Mouse (Mus musculus): ENCODE results near the gene Echdc3. TPM values are rescaled to one million over a fixed set of nuclear protein-coding genes. Genes with fewer than 3 reads are reported as not detected.
A peak's percentile ranks its signal among the peaks of the same experiment; 100 is the strongest.

Gene Echdc3
- polyA plus RNA-seq, 1 experiment from 2014 or later: 2.5 TPM

GRCm38 (mm10) chr2:6210840-6211239 is 2.0 kb downstream of the Echdc3 start:
- H3K27ac ChIP-seq (replicated peaks): no peak overlapping the region
- peaks cover 42% of the 10 kb centered on the region for H3K4me1 ChIP-seq

GRCm38 (mm10) chr2:6209746-6210145 is 3.1 kb downstream of the Echdc3 start:
- H3K36me3 ChIP-seq (replicated peaks): no peaks in the 10 kb centered on the region
- peaks cover 42% of the 10 kb centered on the region for H3K4me1 ChIP-seq
- no peak overlapping the region for H3K27ac ChIP-seq (replicated peaks)
- H3K4me3 ChIP-seq: no peak overlapping the region
- DNase-seq (ENCODE audit: low spot score): no peak
- WGBS: 85% methylated on average over 3 of the region's 3 CpGs
- H3K27me3 ChIP-seq (replicated peaks; ENCODE audit: low read depth, poor library complexity, severe bottlenecking): 0 out of 2 replicates have a peak, but pooled peaks cover 2% of the 10 kb centered on the region
- no peaks in the 10 kb centered on the region for H3K9me3 ChIP-seq

More at GRCm38 (mm10) chr2:6210840-6211239, 2.0 kb downstream of the Echdc3 start:
- no peaks in the 10 kb centered on the region for H3K9me3 ChIP-seq
- no peak overlapping the region for H3K4me3 ChIP-seq
- WGBS: 90% methylated on average over 6 of the region's 6 CpGs
- no peaks in the 10 kb centered on the region for H3K36me3 ChIP-seq (replicated peaks)
- 0 out of 2 replicates have a peak, but pooled peaks cover 2% of the 10 kb centered on the region for H3K27me3 ChIP-seq (replicated peaks; ENCODE audit: low read depth, poor library complexity, severe bottlenecking)
- no peak for DNase-seq (ENCODE audit: low spot score)

DNA sequence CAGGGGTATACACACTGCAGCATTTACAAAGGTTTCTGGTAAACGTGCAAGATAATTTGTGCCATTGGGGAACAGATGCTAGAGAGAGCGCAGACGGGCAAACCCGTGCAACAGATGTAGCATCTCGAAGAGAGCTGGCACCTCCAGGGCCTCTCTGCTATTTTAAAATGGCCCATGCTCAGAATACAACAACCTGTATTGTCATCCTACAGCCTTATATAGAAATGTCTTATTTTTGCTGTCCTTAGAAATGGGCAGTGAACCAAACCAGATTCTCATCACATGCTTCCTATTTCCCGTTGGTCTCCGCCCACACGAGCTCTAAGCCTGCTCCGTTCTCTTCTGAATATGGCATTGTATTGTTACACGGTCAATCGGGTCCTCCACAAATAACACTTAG is 3.7 kb downstream of the Echdc3 start:
- 0 out of 2 replicates have a peak, but pooled peaks cover 2% of the 10 kb centered on the region for H3K27me3 ChIP-seq (replicated peaks; ENCODE audit: low read depth, poor library complexity, severe bottlenecking)
- H3K4me1 ChIP-seq: peaks cover 42% of the 10 kb centered on the region
- H3K9me3 ChIP-seq: no peaks in the 10 kb centered on the region
- DNase-seq (ENCODE audit: low spot score): no peak
- H3K27ac ChIP-seq (replicated peaks): no peak overlapping the region
- no peaks in the 10 kb centered on the region for H3K36me3 ChIP-seq (replicated peaks)
- 81% methylated on average over 11 of the region's 11 CpGs for WGBS
- no peak overlapping the region for H3K4me3 ChIP-seq

DNA sequence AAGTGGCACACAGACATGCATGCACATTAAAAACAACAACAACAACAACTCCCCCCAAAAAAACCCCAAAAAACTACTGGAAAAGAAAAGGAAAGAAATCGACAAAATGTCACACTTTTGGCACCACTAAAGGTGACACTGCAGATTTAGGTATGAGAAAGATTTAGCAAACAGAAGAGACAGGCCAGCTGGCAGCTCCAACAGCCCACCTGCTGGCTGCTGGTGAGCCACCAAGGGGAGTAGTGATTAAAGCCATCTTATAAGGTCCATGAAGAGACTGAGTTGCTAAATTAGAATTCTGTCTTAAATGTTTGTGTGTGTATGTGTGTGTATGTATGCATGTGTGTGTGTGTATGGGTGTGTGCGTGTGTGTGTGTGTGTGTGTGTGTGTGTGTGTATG is 5.1 kb downstream of the Echdc3 start:
- WGBS: 86% methylated on average over 2 of the region's 2 CpGs
- no peak overlapping the region for H3K4me3 ChIP-seq
- no peak for DNase-seq (ENCODE audit: low spot score)
- H3K36me3 ChIP-seq (replicated peaks): no peaks in the 10 kb centered on the region
- H3K27ac ChIP-seq (replicated peaks): no peak overlapping the region
- H3K9me3 ChIP-seq: no peaks in the 10 kb centered on the region
- 0 out of 2 replicates have a peak, but pooled peaks cover 2% of the 10 kb centered on the region for H3K27me3 ChIP-seq (replicated peaks; ENCODE audit: low read depth, poor library complexity, severe bottlenecking)
- H3K4me1 ChIP-seq: peaks cover 30% of the 10 kb centered on the region

GRCm38 (mm10) chr2:6196363-6196973 is 16.4 kb downstream of the Echdc3 start:
- peak; percentile 28 for DNase-seq (ENCODE audit: low spot score)
- Histone ChIP-seq H3K36me3 (replicated peaks) (no peaks in the 10 kb centered on the region), H3K4me3 (no peak overlapping the region), H3K9me3 (no peaks in the 10 kb centered on the region), H3K4me1 (peaks cover 19% of the 10 kb centered on the region), H3K27me3 (replicated peaks; ENCODE audit: low read depth, poor library complexity, severe bottlenecking) (no peaks in the 10 kb centered on the region), H3K27ac (replicated peaks) (no peak overlapping the region)
- 66% methylated on average over 10 of the region's 10 CpGs for WGBS

DNA sequence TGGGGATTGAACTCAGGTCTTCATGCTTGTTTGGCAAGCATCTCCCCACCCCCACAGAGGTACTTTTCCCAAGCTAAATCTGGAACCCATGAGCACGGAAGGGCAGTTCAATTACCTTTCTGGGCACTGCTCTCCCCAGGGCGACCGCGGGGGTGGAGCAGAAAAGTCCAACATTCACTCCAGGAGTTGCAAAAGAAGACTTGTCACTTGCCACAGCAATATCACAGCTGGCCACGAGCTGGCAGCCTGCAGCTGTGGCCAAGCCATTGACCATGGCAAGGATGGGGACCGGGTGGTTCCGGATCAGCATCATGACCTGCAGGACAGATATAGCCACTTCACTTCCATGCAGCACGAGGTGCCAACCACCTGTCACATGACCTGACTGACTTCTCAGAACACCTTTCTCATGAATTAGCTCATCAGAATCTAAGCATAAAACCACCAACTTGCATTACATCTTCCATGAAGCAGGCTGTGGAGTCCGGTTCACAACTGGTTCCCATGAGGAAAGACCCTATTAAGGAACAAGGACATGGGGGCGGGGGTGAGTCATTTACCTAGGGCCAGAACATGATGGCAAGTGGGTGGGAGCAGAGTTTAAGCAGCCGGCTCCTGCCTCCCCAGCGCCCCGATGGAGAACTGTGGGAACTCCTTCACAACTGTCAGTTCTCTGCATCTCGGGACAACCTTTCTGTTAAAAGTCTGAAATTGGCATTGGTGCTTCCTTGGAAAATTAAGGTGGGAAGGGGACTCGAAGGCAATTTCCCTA is 17.2 kb downstream of the Echdc3 start:
- no peaks in the 10 kb centered on the region for H3K27me3 ChIP-seq (replicated peaks; ENCODE audit: low read depth, poor library complexity, severe bottlenecking)
- peaks cover 22% of the 10 kb centered on the region for H3K4me1 ChIP-seq
- 75% methylated on average over 15 of the region's 15 CpGs for WGBS
- no peak overlapping the region for H3K27ac ChIP-seq (replicated peaks)
- H3K4me3 ChIP-seq: no peak overlapping the region
- H3K9me3 ChIP-seq: no peaks in the 10 kb centered on the region
- no peaks in the 10 kb centered on the region for H3K36me3 ChIP-seq (replicated peaks)
- peak; percentile 28 for DNase-seq (ENCODE audit: low spot score)

GRCm38 (mm10) chr2:6194497-6194896 is 18.3 kb downstream of the Echdc3 start:
- DNase-seq (ENCODE audit: low spot score): no peak
- 81% methylated on average over 7 of the region's 7 CpGs for WGBS
- Histone ChIP-seq H3K27ac (replicated peaks) (no peak overlapping the region), H3K27me3 (replicated peaks; ENCODE audit: low read depth, poor library complexity, severe bottlenecking) (no peaks in the 10 kb centered on the region), H3K36me3 (replicated peaks) (no peaks in the 10 kb centered on the region), H3K9me3 (no peaks in the 10 kb centered on the region), H3K4me1 (peaks cover 22% of the 10 kb centered on the region), H3K4me3 (no peak overlapping the region)

DNA sequence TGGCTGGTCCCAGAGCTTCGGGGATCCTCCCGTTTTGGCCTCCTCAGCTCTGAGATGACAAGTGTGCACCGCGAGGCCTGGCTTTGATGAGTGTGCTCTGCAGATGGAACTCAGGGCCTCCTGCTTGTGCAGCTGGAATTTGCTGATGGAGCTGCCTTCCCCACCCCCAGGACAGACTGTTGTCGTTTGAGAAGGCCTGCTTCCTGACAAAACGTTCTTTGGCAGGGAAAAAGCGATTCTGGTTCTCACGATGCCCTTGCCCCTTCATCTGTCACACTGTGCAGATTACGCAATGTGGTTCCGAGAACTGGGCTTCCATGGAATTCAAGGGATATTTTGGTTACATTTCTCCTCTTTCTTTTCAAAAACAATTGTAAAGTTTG is 19.3 kb downstream of the Echdc3 start:
- 65% methylated on average over 10 of the region's 10 CpGs for WGBS
- H3K27me3 ChIP-seq (replicated peaks; ENCODE audit: low read depth, poor library complexity, severe bottlenecking): no peaks in the 10 kb centered on the region
- H3K27ac ChIP-seq (replicated peaks): no peak overlapping the region
- no peaks in the 10 kb centered on the region for H3K36me3 ChIP-seq (replicated peaks)
- peaks cover 22% of the 10 kb centered on the region for H3K4me1 ChIP-seq
- no peaks in the 10 kb centered on the region for H3K9me3 ChIP-seq
- DNase-seq (ENCODE audit: low spot score): no peak
- H3K4me3 ChIP-seq: no peak overlapping the region

DNA sequence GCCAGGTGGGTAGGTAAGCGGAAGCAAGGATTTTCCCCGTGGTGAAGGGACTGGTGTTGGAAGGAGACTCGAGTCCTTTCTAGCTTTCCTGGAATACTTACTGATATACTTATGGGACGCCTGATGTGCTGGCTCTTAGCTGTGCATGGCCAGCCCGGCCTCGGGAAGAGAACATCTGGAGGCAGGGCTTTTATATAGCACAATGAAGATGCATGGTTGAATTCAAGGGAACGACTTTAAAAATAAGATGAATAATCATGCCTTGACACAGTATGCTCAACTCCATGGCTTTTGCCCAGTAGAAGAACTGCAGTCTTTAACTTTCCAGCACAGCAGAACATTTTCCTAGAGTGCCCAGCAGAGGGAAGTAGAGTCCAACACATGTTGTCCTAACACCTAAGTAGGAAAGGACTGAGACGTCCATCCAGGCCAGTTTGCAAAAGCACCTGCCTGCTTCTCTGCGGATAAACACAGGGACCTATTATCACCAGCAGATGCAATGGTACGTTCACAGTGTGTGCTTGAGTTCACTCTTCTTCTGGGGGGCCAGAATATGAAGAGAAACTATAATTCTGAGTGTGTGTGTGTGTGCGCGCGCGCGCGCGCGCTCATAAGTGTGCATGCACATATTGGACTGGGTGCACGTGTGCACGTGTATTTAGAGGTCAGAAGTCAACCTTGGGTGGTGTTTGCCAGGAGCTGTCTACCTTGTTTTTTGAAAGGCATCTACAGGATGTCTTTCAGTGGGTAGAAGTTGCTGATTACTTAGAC is 19.8 kb downstream of the Echdc3 start:
- peak; percentile 60 for DNase-seq (ENCODE audit: low spot score)
- Histone ChIP-seq H3K36me3 (replicated peaks) (no peaks in the 10 kb centered on the region), H3K27ac (replicated peaks) (no peak overlapping the region), H3K4me1 (peaks cover 22% of the 10 kb centered on the region), H3K27me3 (replicated peaks; ENCODE audit: low read depth, poor library complexity, severe bottlenecking) (no peaks in the 10 kb centered on the region), H3K9me3 (no peaks in the 10 kb centered on the region), H3K4me3 (no peak overlapping the region)
- WGBS: 78% methylated on average over 20 of the region's 20 CpGs

DNA sequence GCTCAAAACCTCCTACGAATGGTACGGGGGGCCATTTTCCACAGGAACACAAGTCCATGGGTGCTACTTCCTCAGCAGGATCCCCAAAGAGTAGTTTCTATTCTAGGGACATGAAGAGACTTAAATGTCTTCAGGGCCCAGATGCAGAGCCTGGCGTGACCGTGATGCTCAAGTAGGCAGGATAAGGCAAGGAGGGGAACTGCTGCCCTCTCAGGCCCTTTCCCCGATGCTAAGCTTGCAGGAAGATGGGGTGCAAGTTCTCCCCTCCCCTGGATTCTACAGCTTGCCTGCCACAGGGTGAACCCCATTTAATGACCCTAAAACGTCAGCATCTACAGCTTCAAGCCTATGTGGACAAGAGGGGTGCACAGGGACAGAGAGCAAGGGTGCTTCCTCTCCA is 22.8 kb downstream of the Echdc3 start:
- Histone ChIP-seq H3K27ac (replicated peaks) (no peak overlapping the region), H3K4me3 (no peak overlapping the region), H3K36me3 (replicated peaks) (no peaks in the 10 kb centered on the region), H3K9me3 (no peaks in the 10 kb centered on the region), H3K27me3 (replicated peaks; ENCODE audit: low read depth, poor library complexity, severe bottlenecking) (no peaks in the 10 kb centered on the region), H3K4me1 (peaks cover 12% of the 10 kb centered on the region)
- DNase-seq (ENCODE audit: low spot score): no peak
- WGBS: 88% methylated on average over 6 of the region's 6 CpGs

GRCm38 (mm10) chr2:6189675-6189998 is 23.2 kb downstream of the Echdc3 start:
- peaks cover 12% of the 10 kb centered on the region for H3K4me1 ChIP-seq
- H3K9me3 ChIP-seq: peaks cover 1% of the 10 kb centered on the region; the same call in 1 of the 2 replicates
- DNase-seq (ENCODE audit: low spot score): no peak
- H3K27me3 ChIP-seq (replicated peaks; ENCODE audit: low read depth, poor library complexity, severe bottlenecking): no peaks in the 10 kb centered on the region
- WGBS: 90% methylated on average over 2 of the region's 2 CpGs
- no peak overlapping the region for H3K27ac ChIP-seq (replicated peaks)
- no peak overlapping the region for H3K4me3 ChIP-seq
- no peaks in the 10 kb centered on the region for H3K36me3 ChIP-seq (replicated peaks)

- H3K4me3 ChIP-seq: no peak overlapping the region
- no peaks in the 10 kb centered on the region for H3K36me3 ChIP-seq (replicated peaks)
- no peaks in the 10 kb centered on the region for H3K27me3 ChIP-seq (replicated peaks; ENCODE audit: low read depth, poor library complexity, severe bottlenecking)
- DNase-seq (ENCODE audit: low spot score): no peak
- no peak overlapping the region for H3K27ac ChIP-seq (replicated peaks)
- peaks cover 4% of the 10 kb centered on the region; the same call in 1 of the 2 replicates for H3K9me3 ChIP-seq
- H3K4me1 ChIP-seq: peaks cover 12% of the 10 kb centered on the region
- WGBS: 79% methylated on average over 11 of the region's 11 CpGs
These were observed 23.8 kb downstream of the Echdc3 start for GRCm38 (mm10) chr2:6188891-6189674.

Data from embryonic facial prominence, embryonic 10.5 days (tissue).